Comparison of ENCODE assay signal across 22 mouse cellular contexts in genomic region chr13:47734415-47734814, GRCm38 (mm10).
DNase-seq lines count a peak whose midpoint lies in the region; ATAC-seq lines count a peak whose summit lies in the region.
"Had no signal": no experiment of that assay in that cellular context is flagged by ENCODE, and none has a peak within 500 bp of the region (broad histone marks: within the 10 kb centered on the region; RNA-seq: fewer than 3 reads in every experiment).

No protein-coding gene starts in this region.

- H3K27me3 ChIP-seq in intestine, embryonic 15.5 days (replicated peaks): no peaks in the 10 kb centered on the region
- no peaks in the 10 kb centered on the region for H3K27me3 ChIP-seq in intestine, embryonic 16.5 days (replicated peaks; ENCODE audit: control insufficient read depth, insufficient read depth, low read length)
- H3K27me3 ChIP-seq in stomach, embryonic 16.5 days (ENCODE audit: control insufficient read depth, insufficient read depth, low read length): no peaks in the 10 kb centered on the region
- H3K27me3 ChIP-seq: embryonic facial prominence, embryonic 13.5 days; embryonic facial prominence, embryonic 15.5 days; forebrain, embryonic 12.5 days had no signal

- H3K4me1 ChIP-seq in intestine, embryonic 15.5 days (replicated peaks): no peaks in the 10 kb centered on the region
- no peaks in the 10 kb centered on the region for H3K4me1 ChIP-seq in intestine, embryonic 16.5 days (ENCODE audit: control insufficient read depth, insufficient read depth, low read length)
- no peaks in the 10 kb centered on the region for H3K4me1 ChIP-seq in stomach, embryonic 16.5 days (ENCODE audit: control insufficient read depth, insufficient read depth, low read length)
- H3K4me1 ChIP-seq: embryonic facial prominence, embryonic 13.5 days; embryonic facial prominence, embryonic 15.5 days; forebrain, embryonic 10.5 days had no signal

- no peaks in the 10 kb centered on the region for H3K9me3 ChIP-seq in intestine, embryonic 15.5 days
- no peaks in the 10 kb centered on the region for H3K9me3 ChIP-seq in intestine, embryonic 16.5 days (ENCODE audit: control insufficient read depth, low read length)
- H3K9me3 ChIP-seq in stomach, embryonic 16.5 days (replicated peaks; ENCODE audit: control insufficient read depth, low read length): no peaks in the 10 kb centered on the region; the same call in 1 of the 2 replicates
- H3K9me3 ChIP-seq: embryonic facial prominence, embryonic 13.5 days; embryonic facial prominence, embryonic 15.5 days; forebrain, embryonic 10.5 days; forebrain, embryonic 12.5 days had no signal

- H3K36me3 ChIP-seq in intestine, embryonic 15.5 days: no peaks in the 10 kb centered on the region
- no peaks in the 10 kb centered on the region for H3K36me3 ChIP-seq in intestine, embryonic 16.5 days (ENCODE audit: control insufficient read depth, insufficient read depth, low read length)
- no peaks in the 10 kb centered on the region for H3K36me3 ChIP-seq in stomach, embryonic 16.5 days (ENCODE audit: control insufficient read depth, insufficient read depth, low read length)
- H3K36me3 ChIP-seq: embryonic facial prominence, embryonic 13.5 days; embryonic facial prominence, embryonic 15.5 days; forebrain, embryonic 10.5 days; forebrain, embryonic 12.5 days had no signal

- no peak overlapping the region for H3K9ac ChIP-seq in intestine, embryonic 15.5 days
- no peak overlapping the region for H3K9ac ChIP-seq in intestine, embryonic 16.5 days (ENCODE audit: low read depth, low read length)
- no peak overlapping the region for H3K9ac ChIP-seq in stomach, embryonic 16.5 days (ENCODE audit: low read length)
- H3K9ac ChIP-seq: embryonic facial prominence, embryonic 13.5 days; embryonic facial prominence, embryonic 15.5 days; forebrain, embryonic 12.5 days had no signal

- peak; percentile 85 for ATAC-seq in intestine, embryonic 15.5 days
- ATAC-seq in intestine, embryonic 16.5 days: peak; percentile 83
- peak; percentile 58; the same call in 1 of the 2 replicates for ATAC-seq in stomach, embryonic 16.5 days (ENCODE audit: insufficient read depth, low FRiP score)
- ATAC-seq in inflammation-experienced regulatory T-cells, adult 6 months: no peak
- ATAC-seq: forebrain, embryonic 14.5 days had no signal

- no peak overlapping the region for H3K4me2 ChIP-seq in intestine, embryonic 15.5 days (replicated peaks)
- no peak overlapping the region for H3K4me2 ChIP-seq in intestine, embryonic 16.5 days (ENCODE audit: low read depth, low read length)
- no peak overlapping the region for H3K4me2 ChIP-seq in stomach, embryonic 16.5 days (ENCODE audit: low read depth, low read length)
- H3K4me2 ChIP-seq: embryonic facial prominence, embryonic 13.5 days; embryonic facial prominence, embryonic 15.5 days; forebrain, embryonic 12.5 days had no signal

- 49% methylated on average over 1 of the region's 1 CpGs for WGBS in intestine, embryonic 15.5 days
- WGBS in intestine, embryonic 16.5 days: 45% methylated on average over 1 of the region's 1 CpGs
- WGBS in stomach, embryonic 16.5 days: 39% methylated on average over 1 of the region's 1 CpGs

- H3K27ac ChIP-seq in intestine, embryonic 15.5 days: no peak overlapping the region
- no peak overlapping the region for H3K27ac ChIP-seq in intestine, embryonic 16.5 days (ENCODE audit: low read length)
- H3K27ac ChIP-seq in stomach, embryonic 16.5 days (ENCODE audit: low read length): no peak overlapping the region
- H3K27ac ChIP-seq: embryonic facial prominence, embryonic 13.5 days; embryonic facial prominence, embryonic 15.5 days; forebrain, embryonic 10.5 days; forebrain, embryonic 12.5 days had no signal

- DNase-seq in spleen, postnatal 4 days (ENCODE audit: low spot score in 2 of 2): no peak
- no peak for DNase-seq in layer of hippocampus, adult 8-10 months (ENCODE audit: low spot score in 2 of 2)
- DNase-seq: adrenal gland, adult 2 months; adrenal gland, postnatal 10 days; adrenal gland, postnatal 25 days; cerebellum, adult 11 months; cerebellum, adult 18-20 months; cerebellum, adult 8-10 months; cerebellum, adult 9-11 months; cerebellum, postnatal 14 days; cerebellum, postnatal 36 days; embryo, embryonic 11 days had no signal

- no peak overlapping the region for H3K4me3 ChIP-seq in intestine, embryonic 15.5 days (replicated peaks)
- no peak overlapping the region for H3K4me3 ChIP-seq in intestine, embryonic 16.5 days (ENCODE audit: low read length)
- no peak overlapping the region for H3K4me3 ChIP-seq in stomach, embryonic 16.5 days (replicated peaks; ENCODE audit: low read length)
- H3K4me3 ChIP-seq: embryonic facial prominence, embryonic 13.5 days; embryonic facial prominence, embryonic 15.5 days; erythroblast, embryonic 14.5 days; forebrain, embryonic 10.5 days; forebrain, embryonic 12.5 days had no signal
